Mouse (Mus musculus) right cerebral cortex, postnatal 4 days (tissue): Measurements from ENCODE around the gene Dxo.

Experiments used
- DNase-seq: peaks from one replicate; pipeline ENCODE4 v3.0.0-alpha.2; 2022

Dxo gene

DNA sequence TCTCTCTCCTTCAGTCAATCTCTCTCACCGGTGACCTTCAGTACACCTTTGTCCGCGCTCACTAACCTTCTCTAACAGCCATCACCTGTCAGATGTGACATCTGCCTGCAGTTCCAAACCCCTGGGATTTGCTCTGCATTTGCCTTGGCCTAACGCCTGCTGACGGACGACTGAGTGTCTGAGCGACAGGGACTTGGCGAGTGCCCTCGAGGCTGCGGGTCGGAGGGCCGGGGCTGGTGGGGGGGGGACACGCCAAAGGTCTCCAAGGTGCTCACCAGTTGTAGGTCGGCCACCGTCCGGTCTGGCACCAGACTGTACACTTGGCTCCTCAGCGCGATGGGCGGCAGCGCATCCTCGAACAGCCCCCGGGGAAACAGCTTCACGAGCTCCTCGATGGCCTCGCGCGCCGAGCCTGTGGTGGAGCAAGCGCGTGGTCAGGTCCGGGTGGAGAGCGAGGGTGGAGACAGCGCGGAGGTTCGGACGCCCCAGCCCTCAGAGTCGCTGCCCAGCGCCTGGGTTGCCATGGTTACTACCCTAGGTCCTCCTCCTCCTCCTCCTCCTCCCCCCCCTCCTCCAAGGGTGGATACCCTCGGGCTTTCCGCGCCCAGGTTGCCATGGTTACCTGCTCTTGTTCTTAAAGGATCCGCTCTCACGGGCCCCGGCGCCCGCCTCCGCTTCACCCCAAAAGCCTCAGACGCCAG, 514 bp upstream of the Dxo start:
- DNase-seq = no peak

DNA sequence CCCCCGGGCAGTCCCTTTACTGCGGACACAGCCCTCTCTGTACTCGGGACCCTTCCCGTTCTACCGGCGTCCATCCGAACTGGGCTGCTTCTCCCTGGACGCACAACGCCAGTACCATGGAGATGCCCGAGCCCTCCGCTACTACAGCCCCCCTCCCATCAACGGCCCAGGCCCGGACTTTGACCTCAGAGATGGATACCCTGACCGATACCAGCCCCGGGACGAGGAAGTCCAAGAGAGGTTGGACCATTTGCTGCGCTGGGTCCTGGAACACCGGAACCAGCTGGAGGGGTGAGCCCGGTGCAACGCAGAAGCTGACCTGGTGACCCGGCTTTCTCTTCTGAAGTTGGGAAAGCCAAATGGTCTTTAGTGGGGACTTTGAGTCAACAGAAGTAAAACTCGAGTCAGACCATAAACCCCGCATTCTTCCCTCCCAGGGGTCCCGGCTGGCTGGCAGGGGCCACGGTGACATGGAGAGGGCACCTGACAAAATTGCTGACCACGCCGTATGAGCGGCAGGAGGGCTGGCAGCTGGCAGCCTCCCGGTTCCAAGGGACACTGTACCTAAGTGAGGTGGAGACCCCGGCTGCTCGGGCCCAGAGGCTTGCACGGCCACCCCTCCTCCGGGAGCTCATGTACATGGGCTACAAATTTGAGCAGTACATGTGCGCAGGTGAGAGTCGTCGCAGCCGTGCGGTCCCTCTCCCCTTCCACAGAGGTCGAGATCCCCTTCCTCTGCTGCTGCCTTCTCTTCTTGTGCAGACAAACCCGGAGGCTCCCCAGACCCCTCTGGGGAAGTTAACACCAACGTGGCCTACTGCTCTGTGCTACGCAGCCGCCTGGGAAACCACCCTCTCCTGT, 875 bp downstream of the Dxo start:
- DNase-seq = no peak

- DNase-seq = no peak
These were observed 2.0 kb downstream of the Dxo start for GRCm38 (mm10) chr17:34838785-34839184.

DNA sequence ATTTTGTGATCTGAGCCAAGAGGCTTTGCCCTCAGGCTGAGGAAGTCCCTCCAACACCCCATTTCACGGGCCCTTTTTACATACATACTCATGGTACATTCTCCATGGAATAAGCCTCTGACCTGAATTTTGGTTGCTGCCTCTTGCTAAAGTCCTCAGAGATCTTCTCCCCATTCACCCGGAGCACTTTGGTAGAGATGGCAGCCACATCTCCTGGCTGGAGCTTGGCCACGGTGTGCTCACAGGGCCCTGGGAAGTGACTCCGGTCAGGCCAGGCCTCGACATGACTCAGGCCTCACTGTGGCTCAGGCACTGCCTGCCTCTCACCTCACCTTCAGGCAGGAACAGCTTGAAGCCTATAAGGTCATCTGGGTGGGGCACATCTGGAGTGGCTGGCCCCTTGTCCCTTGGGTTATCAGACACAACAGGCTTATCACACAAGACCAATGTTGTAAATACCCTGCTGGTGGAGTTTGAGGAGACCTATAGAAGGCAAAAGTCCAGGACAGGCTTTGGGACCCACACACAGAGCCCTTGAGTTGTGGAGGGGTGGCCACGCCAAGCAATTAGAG, 4.0 kb downstream of the Dxo start:
- DNase-seq = no peak

DNA sequence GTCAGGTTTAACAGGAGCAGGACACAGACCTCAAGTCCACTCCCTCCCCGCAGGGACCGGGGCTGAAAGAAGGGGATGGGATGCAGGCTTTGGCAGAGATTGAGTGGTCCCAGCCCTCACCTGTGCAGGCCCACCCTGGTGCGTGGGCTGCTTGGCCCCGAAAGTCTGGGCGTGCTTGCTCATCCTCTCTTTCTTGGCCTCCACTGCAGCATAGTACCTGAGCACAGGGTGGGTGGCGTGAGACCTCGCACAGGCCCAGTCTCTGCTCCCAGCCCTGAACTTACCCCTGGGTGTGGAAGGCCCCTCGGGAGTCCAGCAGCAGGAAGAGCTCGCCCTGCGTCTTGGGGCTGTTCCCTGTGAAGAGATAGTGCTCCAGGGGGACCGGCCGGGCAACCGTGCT, 8.1 kb downstream of the Dxo start:
- no peak for DNase-seq

GRCm38 (mm10) chr17:34847192-34847591, 10.4 kb downstream of the Dxo start:
- DNase-seq = no peak

DNA sequence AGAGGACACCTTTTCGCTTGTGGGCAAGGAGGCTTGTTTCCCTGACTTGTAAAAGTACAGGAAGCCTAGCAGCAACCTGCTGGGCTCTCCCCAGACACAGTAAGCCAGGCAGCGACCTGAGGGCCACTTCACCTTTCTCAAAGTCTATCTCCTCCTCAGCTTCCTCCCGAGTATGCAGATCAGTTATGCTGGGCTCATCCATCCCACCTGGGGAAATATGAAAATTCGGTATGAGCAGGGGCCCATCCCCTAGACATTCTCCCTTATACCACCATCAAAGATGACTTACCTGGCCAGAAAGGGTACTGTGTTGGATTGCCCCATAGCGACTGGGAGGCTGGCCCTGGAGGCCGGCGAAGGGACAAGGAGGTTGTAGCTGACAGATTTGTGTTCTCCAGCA, 10.8 kb downstream of the Dxo start:
- no peak for DNase-seq

- DNase-seq = peak; percentile 96
These were observed 13.1 kb downstream of the Dxo start, which contains the start of the genes Skiv2l and Nelfe for GRCm38 (mm10) chr17:34849722-34850516. Gene Skiv2l, minus strand, starts transcription at chr17:34850210. Gene Nelfe, plus strand, starts transcription at chr17:34850391.

DNA sequence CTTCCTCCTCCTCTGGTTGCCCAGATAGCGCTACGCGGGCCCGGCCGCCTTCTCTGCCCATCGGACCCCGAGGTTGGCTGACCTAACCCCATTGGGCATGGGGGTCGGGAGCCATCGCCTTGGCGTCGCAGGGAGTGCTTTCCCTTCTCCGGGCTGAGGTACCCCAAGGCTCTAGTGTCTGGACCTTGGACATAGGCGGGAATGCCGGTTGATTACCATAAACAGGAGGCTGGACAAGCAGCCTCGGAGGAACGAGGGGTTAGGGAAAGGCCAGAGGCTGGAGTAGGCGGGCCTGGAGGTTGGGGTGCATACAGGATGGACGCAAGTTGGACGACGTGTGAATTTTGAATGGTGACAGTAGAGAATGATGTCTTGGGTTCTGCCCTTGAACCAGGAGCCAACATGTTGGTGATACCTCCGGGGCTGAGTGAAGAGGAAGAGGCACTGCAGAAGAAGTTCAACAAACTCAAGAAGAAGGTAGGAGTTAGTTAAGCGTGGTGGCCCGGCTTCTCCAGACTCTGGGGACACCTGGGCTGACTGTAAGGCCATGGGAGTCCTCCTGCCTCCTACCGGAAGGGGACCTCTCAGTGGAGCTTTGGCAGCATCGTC, 13.8 kb downstream of the Dxo start:
- no peak for DNase-seq

DNA sequence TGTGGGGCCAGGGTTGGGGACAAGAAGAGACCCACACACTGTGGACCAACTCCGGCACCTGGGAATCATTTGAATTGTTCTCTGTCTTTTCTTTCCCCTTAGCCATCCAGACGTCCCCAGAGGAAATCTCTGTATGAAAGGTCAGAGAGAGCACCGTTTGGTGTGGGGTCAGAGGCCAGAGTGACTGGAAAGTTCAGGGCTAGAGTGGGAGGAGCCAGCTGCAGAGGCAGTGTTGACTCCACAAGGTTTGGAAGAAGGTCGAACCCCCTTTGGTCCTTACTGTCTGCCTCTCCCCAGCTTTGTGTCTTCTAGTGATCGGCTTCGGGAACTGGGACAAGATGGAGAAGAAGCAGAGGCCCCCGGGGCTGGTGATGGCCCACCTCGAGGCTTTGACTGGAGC, 16.7 kb downstream of the Dxo start:
- DNase-seq = no peak

DNA sequence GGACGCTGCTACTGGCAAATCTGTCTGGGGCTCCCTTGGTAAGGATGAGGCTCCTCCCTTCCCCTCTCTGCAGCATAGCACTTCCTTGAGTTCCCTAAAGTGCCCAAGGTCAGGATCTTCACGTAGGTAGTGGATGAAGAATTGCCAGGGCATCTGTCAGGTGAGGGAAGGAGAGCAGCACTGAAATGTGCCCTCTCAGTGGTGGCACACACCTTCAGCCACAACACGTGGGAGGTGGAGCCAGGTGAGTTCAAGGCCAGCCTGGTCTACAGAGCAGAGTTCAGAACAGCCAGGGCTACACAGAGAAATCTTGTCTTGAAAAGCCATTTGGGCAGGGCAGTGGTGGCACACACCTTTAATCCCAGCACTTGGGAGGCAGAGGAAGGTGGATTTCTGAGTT, 17.9 kb downstream of the Dxo start:
- DNase-seq = no peak

DNA sequence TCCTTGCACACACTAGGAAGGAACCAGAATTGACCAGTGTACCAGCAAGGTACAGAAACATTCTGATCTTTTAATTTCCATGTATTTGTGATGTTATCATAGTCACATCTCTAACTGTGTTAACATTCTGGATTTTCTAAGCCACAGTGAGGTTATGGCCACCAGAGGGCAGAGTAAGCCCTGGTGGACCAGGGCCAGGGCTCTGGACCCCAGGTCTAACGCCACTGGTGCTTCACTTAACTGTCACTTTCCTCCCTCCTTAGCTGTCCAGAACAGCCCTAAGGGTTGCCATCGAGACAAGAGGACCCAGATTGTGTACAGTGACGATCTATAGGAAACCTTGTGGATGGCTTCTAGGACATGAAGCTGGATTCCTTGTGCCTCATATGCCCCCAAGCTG, 19.0 kb downstream of the Dxo start:
- DNase-seq = peak; percentile 47

- DNase-seq = no peak
These were observed 21.9 kb downstream of the Dxo start for GRCm38 (mm10) chr17:34858670-34859069.

DNA sequence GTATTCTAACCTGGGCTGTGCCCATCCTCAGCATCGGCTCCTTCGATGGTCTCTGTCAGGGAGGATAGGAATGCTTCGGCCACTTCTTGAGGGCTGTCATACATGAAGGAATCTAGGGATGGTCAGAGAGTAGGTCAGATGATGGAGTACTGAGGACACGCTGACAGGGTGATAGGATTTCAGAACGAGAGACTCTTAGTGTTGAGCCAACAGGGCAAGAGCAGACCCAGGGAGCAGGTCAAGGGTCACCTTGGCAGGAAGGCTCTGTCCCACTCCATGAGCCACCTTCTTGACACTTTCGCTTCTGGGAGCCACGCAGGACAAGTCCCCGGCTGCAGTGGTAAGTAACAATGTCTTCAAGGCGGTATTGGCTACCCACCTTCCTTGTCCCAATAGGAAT, 23.7 kb downstream of the Dxo start:
- no peak for DNase-seq

GRCm38 (mm10) chr17:34861704-34862415, 25.0 kb downstream of the Dxo start:
- DNase-seq = no peak

DNA sequence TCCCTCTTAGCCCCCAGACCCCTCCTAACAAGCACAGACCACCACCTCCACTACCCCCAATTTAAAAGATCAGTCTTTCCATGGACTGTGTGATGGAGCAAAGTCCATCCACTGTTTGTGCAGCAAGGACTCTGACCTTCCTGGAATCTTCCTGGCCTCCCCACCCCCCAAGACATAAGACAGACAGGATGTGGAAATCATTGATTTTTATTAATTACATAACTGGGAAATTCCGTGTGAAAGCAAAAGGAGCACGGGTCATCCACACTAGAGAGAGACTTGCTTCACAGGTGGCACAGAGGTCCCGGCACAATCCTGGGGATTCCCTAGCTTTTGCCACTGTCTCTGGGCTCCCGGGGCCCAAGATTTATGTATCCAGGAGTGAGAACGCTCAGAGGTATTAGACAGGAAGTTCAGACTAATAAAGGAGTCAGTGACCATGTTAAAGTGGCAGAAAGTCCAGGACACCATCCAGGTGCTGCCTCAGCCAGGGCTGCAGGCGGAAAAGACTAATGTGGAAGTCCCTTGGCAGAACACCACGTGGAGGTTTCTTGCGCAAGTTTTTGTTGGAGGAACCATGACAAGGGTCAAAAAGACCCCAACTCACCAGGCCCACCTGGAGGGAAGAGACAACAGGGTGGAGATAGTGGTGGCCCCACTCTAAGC, 25.7 kb downstream of the Dxo start, which contains the start of gene Cfb:
Gene Cfb, minus strand, starts transcription at position 103 of the 666 bp plus-strand sequence.
- no peak for DNase-seq

GRCm38 (mm10) chr17:34865981-34866380, 29.2 kb downstream of the Dxo start:
- no peak for DNase-seq

GRCm38 (mm10) chr17:34874321-34874720, 37.5 kb downstream of the Dxo start:
- no peak for DNase-seq

GRCm38 (mm10) chr17:34879336-34879879, 42.6 kb downstream of the Dxo start, which contains the start of gene Zbtb12:
Gene Zbtb12, plus strand, starts transcription at chr17:34879483.
- no peak for DNase-seq

- DNase-seq = no peak
These were observed 44.3 kb downstream of the Dxo start for GRCm38 (mm10) chr17:34881166-34881565.
